Mouse (Mus musculus) brown adipose tissue, adult 24 weeks (tissue): ENCODE data around the gene Fam47e. TPM values are rescaled to one million over a fixed set of nuclear protein-coding genes. Genes with fewer than 3 reads are reported as not detected.

Experiments
- H3K27ac ChIP-seq: fragments of 200-500 bp; replicated peaks from 2 replicates; pipeline ENCODE4 v1.5.1; 2012; ENCODE audit warnings: low read depth, mild to moderate bottlenecking, low read length
- H3K4me1 ChIP-seq: fragments of 200-500 bp; 2 replicates; pipeline ENCODE4 v1.6.1; 2012; ENCODE audit warnings: low read length, mixed read lengths; ENCODE audit not compliant: control insufficient read depth, insufficient read depth, insufficient read length
- H3K4me3 ChIP-seq: fragments of 200-500 bp; 2 replicates; pipeline ENCODE4 v1.5.1; 2012; ENCODE audit warnings: low read depth, mild to moderate bottlenecking, low read length, moderate library complexity; ENCODE audit not compliant: insufficient read depth
- polyA plus RNA-seq: library from polyadenylated mRNA; stranded (reverse); fragments of >200 nt; gene quantifications from 2 replicates; pipeline ENCODE4 v1.2.4, GENCODE M21; 2012; ENCODE audit not compliant: missing spikeins, insufficient read depth, insufficient read length

Fam47e gene
- polyA plus RNA-seq, 1 experiment = not detected

DNA sequence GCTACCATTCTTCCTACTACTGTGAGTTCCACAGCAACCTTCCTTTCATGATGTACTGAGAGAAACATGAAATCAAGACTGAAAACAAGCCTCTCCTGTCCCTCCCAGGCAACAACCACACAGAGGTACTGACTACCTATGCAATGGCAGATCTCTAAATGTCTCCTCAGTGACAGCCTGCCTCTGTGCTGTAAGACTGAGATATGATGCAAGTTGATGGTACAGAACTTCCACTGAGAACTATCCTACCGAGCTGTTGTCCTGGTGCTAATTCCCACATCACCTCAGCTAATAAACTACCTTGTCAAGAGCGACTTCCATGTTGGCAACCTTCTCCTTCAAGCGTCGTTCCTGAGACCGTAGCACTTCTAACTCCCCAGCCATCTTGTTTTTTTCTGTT is 81.0 kb downstream of the Fam47e start:
- no peak overlapping the region for H3K27ac ChIP-seq
- H3K4me3 ChIP-seq = no peak overlapping the region
- no peaks in the 10 kb centered on the region for H3K4me1 ChIP-seq

DNA sequence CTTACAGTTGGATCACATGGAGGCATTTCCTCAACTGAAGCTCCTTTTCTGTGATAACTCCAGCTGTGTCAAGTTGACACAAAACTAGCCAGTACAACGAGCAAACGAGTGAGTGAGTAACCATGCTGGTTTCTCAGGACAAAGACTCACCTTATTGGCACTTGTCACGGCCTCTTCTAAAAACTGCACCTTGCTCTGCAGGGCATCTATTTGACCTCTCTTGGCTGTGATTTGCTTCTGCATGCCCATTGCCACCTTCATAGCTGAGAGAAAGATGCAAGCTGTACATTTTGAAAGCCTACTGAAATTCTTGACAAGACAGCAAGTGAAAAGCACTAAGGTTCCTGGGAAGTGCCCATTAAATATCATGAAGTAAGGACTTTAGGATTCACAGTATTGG is 86.0 kb downstream of the Fam47e start:
- Histone ChIP-seq H3K4me1 (no peaks in the 10 kb centered on the region), H3K4me3 (no peak overlapping the region), H3K27ac (no peak overlapping the region)

Other genes starting within 250 kb of the Fam47e start
- 4.2 and 5.8 TPM in 2 replicates for gene Sdad1, start 244.6 kb upstream of the Fam47e start, polyA plus RNA-seq
- gene Cxcl9, start 227.0 kb upstream of the Fam47e start, polyA plus RNA-seq = 15.5 and 47.1 TPM in 2 replicates
- gene Art3, start 223.2 kb upstream of the Fam47e start, polyA plus RNA-seq = 163 and 220 TPM in 2 replicates
- 2.7 TPM in 1 of 2 replicates, not detected in the other for gene Cxcl10, start 206.2 kb upstream of the Fam47e start, polyA plus RNA-seq
- gene Nup54, start 119.8 kb upstream of the Fam47e start, polyA plus RNA-seq = 20.3 and 20.9 TPM in 2 replicates
- gene Scarb2, start 48.2 kb upstream of the Fam47e start, polyA plus RNA-seq = 50.9 and 52.2 TPM in 2 replicates
- gene Stbd1, start 48.0 kb downstream of the Fam47e start, polyA plus RNA-seq = 7.4 and 8.2 TPM in 2 replicates
- gene Ccdc158, start 120.2 kb downstream of the Fam47e start, polyA plus RNA-seq = 0.32 and 0.46 TPM in 2 replicates
- gene Shroom3, start 128.4 kb downstream of the Fam47e start, polyA plus RNA-seq = 0.50 and 0.59 TPM in 2 replicates